ENCODE assay signal across 8 mouse cellular contexts in the genomic region with DNA sequence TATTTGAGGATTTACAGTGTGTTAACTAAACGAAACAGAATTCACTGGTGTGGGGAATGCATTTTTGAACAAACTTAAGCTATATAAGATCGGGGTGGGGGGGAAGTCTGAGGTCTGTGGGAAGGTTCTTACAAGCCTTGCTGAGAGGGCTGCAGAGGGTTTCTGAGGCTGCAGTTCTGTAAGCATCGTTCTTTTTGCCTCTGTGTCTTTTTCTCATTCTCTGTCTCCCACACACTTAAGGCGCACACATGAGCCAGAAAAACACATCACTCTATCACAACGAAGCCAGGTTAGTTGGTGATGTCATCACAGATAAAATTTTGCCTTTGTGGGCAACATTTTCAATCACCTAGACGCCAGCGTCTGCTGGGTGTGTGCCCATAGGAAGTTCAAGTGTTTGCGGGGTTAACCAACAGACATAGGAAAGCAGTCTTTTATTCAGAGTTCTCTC.
A peak's percentile ranks its signal among the peaks of the same experiment; 100 is the strongest.
DNase-seq lines count a peak whose midpoint lies in the region; ATAC-seq and TF ChIP-seq lines count a peak whose summit lies in the region.

No protein-coding gene starts in this region.

- no peaks in the 10 kb centered on the region for H3K9me3 ChIP-seq in kidney, embryonic 14.5 days (ENCODE audit: control insufficient read depth, low read length)
- H3K9me3 ChIP-seq in hindbrain, postnatal 0 days (ENCODE audit: low read length) = no peaks in the 10 kb centered on the region
- no peaks in the 10 kb centered on the region for H3K9me3 ChIP-seq in liver, embryonic 16.5 days (replicated peaks; ENCODE audit: control insufficient read depth, low read length)
- no peaks in the 10 kb centered on the region for H3K9me3 ChIP-seq in neural tube, embryonic 14.5 days (ENCODE audit: control insufficient read depth, low read length)

- no peak for TF ChIP-seq CTCF in embryonic fibroblast, embryonic 13.5 days (IDR thresholded peaks at IDR 0.05; ENCODE audit: borderline replicate concordance, insufficient read depth, low read length)
- no peak for TF ChIP-seq CTCF in hindbrain, postnatal 0 days (IDR thresholded peaks at IDR 0.05; ENCODE audit: low read depth)

- 3% methylated on average over 8 of the region's 8 CpGs for WGBS in kidney, embryonic 14.5 days
- under 1% methylated on average over 8 of the region's 8 CpGs for WGBS in hindbrain, postnatal 0 days
- WGBS in liver, embryonic 16.5 days (ENCODE audit: insufficient replicate concordance) = 10% methylated on average over 8 of the region's 8 CpGs
- 3% methylated on average over 8 of the region's 8 CpGs for whole genome bisulfite sequencing in neural tube, embryonic 14.5 days

- H3K9ac ChIP-seq in kidney, embryonic 14.5 days (ENCODE audit: low read depth, low read length) = peak overlapping the region; percentile 82
- H3K9ac ChIP-seq in hindbrain, postnatal 0 days (replicated peaks; ENCODE audit: low read length) = peak overlapping the region; percentile 76
- peak overlapping the region; percentile 48 for H3K9ac ChIP-seq in liver, embryonic 16.5 days (ENCODE audit: low read depth, low read length)
- peak overlapping the region; percentile 86 for H3K9ac ChIP-seq in neural tube, embryonic 14.5 days (replicated peaks; ENCODE audit: low read depth, low read length)

- no peaks in the 10 kb centered on the region for H3K27me3 ChIP-seq in kidney, embryonic 14.5 days (ENCODE audit: control insufficient read depth, insufficient read depth, low read length)
- H3K27me3 ChIP-seq in hindbrain, postnatal 0 days (ENCODE audit: insufficient read depth, low read length) = no peaks in the 10 kb centered on the region
- no peaks in the 10 kb centered on the region for H3K27me3 ChIP-seq in liver, embryonic 16.5 days (ENCODE audit: control insufficient read depth, insufficient read depth, low read depth, low read length)
- H3K27me3 ChIP-seq in neural tube, embryonic 14.5 days (ENCODE audit: control insufficient read depth, insufficient read depth, low read length) = no peaks in the 10 kb centered on the region

- H3K27ac ChIP-seq in kidney, embryonic 14.5 days (ENCODE audit: low read depth, low read length) = peak overlapping the region; percentile 80
- peak overlapping the region; percentile 59 for H3K27ac ChIP-seq in embryonic fibroblast, embryonic 13.5 days (ENCODE audit: insufficient read depth, low read length)
- peak overlapping the region; percentile 94 for H3K27ac ChIP-seq in hindbrain, postnatal 0 days
- H3K27ac ChIP-seq in liver, embryonic 16.5 days (ENCODE audit: low read length) = no peak overlapping the region
- peak overlapping the region; percentile 82 for H3K27ac ChIP-seq in neural tube, embryonic 14.5 days (ENCODE audit: low read depth, low read length)

- TF ChIP-seq POLR2A in embryonic fibroblast, embryonic 13.5 days (IDR thresholded peaks at IDR 0.05; ENCODE audit: low read depth, low read length) = no peak

- H3K36me3 ChIP-seq in kidney, embryonic 14.5 days (ENCODE audit: control insufficient read depth, insufficient read depth, low read length) = peaks cover 7% of the 10 kb centered on the region; the same call in 1 of the 2 replicates
- H3K36me3 ChIP-seq in hindbrain, postnatal 0 days (ENCODE audit: insufficient read depth, low read length) = no peaks in the 10 kb centered on the region
- H3K36me3 ChIP-seq in liver, embryonic 16.5 days (ENCODE audit: control insufficient read depth, insufficient read depth) = no peaks in the 10 kb centered on the region
- H3K36me3 ChIP-seq in neural tube, embryonic 14.5 days (ENCODE audit: control insufficient read depth, insufficient read depth, low read length) = no peaks in the 10 kb centered on the region

- H3K4me2 ChIP-seq in kidney, embryonic 14.5 days (replicated peaks; ENCODE audit: low read depth, low read length) = peak overlapping the region; percentile 48
- peak overlapping the region; percentile 65 for H3K4me2 ChIP-seq in hindbrain, postnatal 0 days (ENCODE audit: low read depth, low read length)
- peak overlapping the region; percentile 79 for H3K4me2 ChIP-seq in liver, embryonic 16.5 days (ENCODE audit: low read depth, low read length)
- H3K4me2 ChIP-seq in neural tube, embryonic 14.5 days (ENCODE audit: low read depth, low read length) = peak overlapping the region; percentile 82

- intact Hi-C loops in gastrocnemius, postnatal 14 days (cut with DNase I; ENCODE audit: low total_unique reads) = loop anchor here (2.0 kb wide), 1 partner anchor 22 kb away; no protein-coding TSS in a partner anchor

- peak overlapping the region; percentile 86 for H3K4me3 ChIP-seq in kidney, embryonic 14.5 days (ENCODE audit: low read length)
- peak overlapping the region; percentile 74 for H3K4me3 ChIP-seq in embryonic fibroblast, embryonic 13.5 days (ENCODE audit: insufficient read depth, low read length)
- H3K4me3 ChIP-seq in hindbrain, postnatal 0 days (ENCODE audit: low read length) = peak overlapping the region; percentile 75
- peak overlapping the region; percentile 58 for H3K4me3 ChIP-seq in liver, embryonic 16.5 days (ENCODE audit: low read depth, low read length)
- H3K4me3 ChIP-seq in neural tube, embryonic 14.5 days (ENCODE audit: low read depth, low read length) = peak overlapping the region; percentile 87

- no peak for DNase-seq in kidney, adult 18-20 months
- peak; percentile 40 for DNase-seq in NIH3T3 (ENCODE audit: low read depth)
- DNase-seq in hindbrain, postnatal 0 days (ENCODE audit: low spot score) = peak; percentile 70
- DNase-seq in gastrocnemius, postnatal 14 days = no peak

- ATAC-seq in kidney, embryonic 14.5 days (ENCODE audit: low FRiP score, low TSS enrichment) = peak; percentile 15; the same call in 1 of the 2 replicates
- ATAC-seq in hindbrain, postnatal 0 days = peak; percentile 56
- ATAC-seq in liver, embryonic 16.5 days (ENCODE audit: low read depth) = no peak
- ATAC-seq in neural tube, embryonic 14.5 days (ENCODE audit: low read depth) = peak; percentile 22

- H3K4me1 ChIP-seq in kidney, embryonic 14.5 days (ENCODE audit: control insufficient read depth, insufficient read depth, low read length) = peaks cover 13% of the 10 kb centered on the region; the same call in 1 of the 2 replicates
- H3K4me1 ChIP-seq in embryonic fibroblast, embryonic 13.5 days (ENCODE audit: control insufficient read depth, insufficient read depth, low read length) = peaks cover 3% of the 10 kb centered on the region; the same call in 1 of the 2 replicates
- H3K4me1 ChIP-seq in hindbrain, postnatal 0 days (ENCODE audit: insufficient read depth, low read length) = peaks cover 11% of the 10 kb centered on the region
- H3K4me1 ChIP-seq in liver, embryonic 16.5 days (ENCODE audit: control insufficient read depth, low read depth, low read length) = no peaks in the 10 kb centered on the region; the same call in none of the 2 replicates
- peaks cover 20% of the 10 kb centered on the region for H3K4me1 ChIP-seq in neural tube, embryonic 14.5 days (ENCODE audit: control insufficient read depth, insufficient read depth, low read length)

Comparison
In these comparisons a context has a peak if more than half of its experiments do, and no peak if none do; other contexts are left out.
1. DNase-seq: peak in NIH3T3 (single experiment) and hindbrain, postnatal 0 days (single experiment); none in kidney, adult 18-20 months (single experiment) and gastrocnemius, postnatal 14 days (single experiment).
2. Peak in every context shown above with its lines, with median percentiles within 50 percentile points of each other: H3K4me2 ChIP-seq, H3K4me3 ChIP-seq and H3K9ac ChIP-seq.